Mouse (Mus musculus) telencephalon, adult 2 months (tissue): ENCODE measurements around the gene Nudt6.

ENCODE experiments used
- DNase-seq: peaks from one replicate; pipeline ENCODE4 v3.0.0-alpha.2; 2011; ENCODE audit warnings: low read depth, low spot score

Gene Nudt6

DNA sequence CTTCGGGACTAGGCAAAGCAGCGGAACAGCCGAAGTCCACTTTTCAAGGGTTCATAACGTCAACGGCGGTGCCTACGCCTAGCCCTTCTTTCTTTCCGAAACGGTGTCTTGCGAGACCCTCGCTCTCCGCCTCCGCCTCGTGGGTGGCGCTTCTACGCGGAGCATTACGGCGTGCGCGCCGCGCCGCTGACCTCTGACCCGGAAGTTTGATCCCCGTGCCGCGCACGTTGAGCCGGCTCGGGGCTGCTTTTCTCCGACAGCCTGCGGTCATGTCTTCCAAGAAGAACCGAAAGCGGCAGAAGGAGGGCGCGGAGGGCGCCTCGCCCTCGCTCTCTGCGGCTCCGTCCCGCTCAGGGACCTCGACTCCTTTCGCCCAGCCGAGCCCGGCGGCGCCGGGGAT is at the start of gene Nudt6:
Gene Nudt6, minus strand, starts transcription at position 140 of the 400 bp plus-strand sequence.
- peak; percentile 87 for DNase-seq

DNA sequence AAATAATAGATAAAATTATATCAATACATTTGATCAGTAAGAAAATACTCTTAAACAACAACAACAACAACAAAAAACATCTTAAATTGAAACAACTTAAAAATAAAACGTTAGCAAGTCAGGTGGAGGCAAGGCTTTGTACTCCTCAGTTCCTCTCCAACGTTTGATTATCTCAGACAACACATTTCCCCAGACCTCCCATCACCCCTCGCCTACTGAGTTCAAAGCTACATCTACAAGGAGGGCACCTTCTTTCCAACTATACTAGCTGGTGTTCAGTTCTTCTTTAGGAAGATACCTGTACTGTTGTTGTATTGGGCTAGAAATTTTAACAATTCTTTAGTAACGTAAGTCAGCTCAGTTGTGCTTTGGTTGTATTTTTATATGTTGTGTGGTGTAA is 49.3 kb upstream of the Nudt6 start:
- DNase-seq, result no peak

DNA sequence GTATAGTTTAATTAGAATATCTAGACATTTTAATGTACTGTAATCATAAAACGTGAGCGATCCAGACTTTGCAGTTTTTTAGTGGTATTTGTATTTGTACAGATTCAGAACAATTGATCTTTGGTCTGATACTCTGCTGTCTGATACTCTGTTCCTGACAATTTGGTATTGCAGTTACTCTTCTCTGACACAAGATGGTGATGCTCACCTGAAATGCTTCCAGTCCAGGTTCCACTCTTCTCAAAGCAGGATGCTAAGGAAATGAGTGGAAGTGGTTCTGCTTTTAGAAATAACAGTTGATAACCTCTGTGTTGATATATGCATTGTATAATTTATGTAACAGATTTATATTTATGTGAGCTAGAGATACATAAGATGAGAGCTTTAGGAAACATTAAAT is 48.2 kb upstream of the Nudt6 start:
- DNase-seq, result no peak

DNA sequence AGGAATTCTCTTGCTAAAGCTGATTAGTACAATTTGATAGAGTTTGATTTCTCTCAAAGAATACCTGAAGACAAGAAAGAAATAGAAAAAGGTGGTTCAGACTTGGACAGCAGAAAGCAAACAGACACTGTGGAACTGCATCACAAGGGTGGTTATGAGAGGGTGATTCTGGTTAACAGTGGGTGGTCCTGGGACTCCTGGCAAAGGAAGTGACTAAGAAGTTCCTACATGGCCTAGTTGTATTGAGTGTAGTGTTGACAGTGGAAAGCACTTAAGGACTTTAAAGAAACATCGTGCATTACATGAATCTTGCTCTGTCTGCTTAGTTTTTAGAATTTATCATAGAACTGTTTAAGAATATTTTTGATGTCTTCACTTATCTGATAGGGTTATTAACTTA is 36.0 kb upstream of the Nudt6 start:
- no peak for DNase-seq

DNA sequence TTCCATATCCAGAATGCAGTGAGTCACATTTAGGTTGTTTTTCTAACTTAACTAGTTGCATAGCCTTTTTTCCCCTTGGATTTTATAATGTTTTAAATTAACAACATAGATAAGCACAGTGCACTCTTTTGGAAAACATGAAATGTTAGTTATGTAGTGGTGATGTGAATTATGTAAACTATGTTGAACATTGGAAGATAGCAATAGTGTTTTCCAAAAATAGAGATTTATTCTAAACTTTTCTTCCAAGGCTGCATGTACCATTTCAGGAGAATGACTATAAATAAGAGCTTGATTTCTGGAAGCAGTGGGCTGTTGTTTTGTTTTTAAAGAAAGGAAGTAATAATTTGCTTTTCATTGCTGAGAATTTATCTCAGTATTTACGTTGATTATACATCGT is 23.4 kb upstream of the Nudt6 start:
- DNase-seq, result no peak

DNA sequence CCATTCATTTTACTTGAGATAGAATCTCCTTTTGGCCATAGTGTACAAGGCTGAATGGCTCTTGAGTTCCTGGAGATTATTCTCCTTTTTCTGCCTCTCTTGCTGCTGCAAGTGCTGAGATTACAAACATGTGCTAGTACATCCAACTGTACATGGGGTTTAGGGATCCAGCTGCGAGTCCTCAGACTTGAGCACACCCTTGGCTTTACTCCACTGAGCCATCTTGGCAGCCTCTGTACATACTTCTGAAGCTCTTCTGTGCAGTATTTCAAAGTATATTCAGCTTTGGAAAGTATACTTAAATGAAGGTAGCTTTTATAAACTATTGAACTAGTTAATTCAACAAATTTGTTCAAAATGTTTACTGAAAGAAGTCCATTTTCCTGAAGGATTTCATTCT is 19.8 kb upstream of the Nudt6 start:
- no peak for DNase-seq

DNA sequence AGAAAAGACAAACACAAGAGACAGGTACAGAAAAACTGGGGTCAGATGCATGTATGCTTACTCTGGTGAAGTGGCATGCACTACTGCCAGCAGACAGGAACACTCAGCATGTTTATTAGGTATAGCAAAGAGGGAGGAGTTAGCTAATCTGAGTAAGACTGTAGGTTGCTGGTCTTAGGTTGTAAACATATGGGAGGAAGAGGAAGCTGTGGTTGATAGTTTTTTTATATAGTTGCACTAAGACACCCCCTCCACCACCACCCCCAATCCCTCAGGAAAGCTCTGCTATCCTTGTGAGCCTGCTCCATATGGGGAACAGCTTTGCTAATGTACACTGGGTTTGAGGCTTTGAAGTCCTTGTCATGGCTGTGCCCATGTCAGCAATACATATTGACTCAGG is 10.3 kb upstream of the Nudt6 start:
- DNase-seq, result no peak

DNA sequence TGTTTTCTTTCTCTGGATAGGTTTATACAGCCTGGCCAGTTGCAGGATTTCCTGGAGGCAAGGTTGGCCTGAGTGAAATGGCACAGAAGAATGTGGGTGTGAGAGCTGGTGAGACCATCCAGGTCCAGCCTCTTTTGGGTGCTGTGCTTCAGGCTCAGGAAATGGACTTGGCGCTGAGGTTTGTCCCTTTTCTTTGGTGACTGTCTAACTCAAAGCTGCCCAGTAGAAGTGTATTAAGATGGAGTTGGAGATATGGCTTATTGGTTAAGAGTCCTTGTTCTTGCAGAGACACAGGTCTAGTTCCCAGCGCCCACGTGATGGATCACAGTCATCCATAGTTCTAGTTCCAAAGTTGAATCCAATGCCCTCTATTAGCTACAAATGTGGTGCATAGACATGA is 6.1 kb upstream of the Nudt6 start:
- DNase-seq, result no peak

DNA sequence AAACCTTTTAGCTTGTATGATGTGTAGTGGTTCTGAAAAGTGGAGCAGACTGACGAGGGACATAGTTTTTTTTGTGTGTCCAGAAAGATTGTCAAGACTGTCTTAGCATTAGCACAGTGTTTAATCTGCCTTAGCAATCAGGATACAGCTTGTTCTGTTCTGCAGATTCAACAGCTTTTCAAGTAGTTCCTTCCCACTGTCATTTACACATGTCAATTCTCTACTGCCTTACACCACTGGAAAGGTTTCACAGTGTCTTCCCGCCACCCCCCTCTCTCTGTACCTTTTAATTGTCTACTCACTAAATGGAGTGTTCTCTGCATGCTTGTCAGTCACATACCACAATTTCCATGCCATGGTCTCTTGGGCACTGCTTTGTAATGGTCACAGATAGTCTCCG is 1.2 kb upstream of the Nudt6 start:
- no peak for DNase-seq

DNA sequence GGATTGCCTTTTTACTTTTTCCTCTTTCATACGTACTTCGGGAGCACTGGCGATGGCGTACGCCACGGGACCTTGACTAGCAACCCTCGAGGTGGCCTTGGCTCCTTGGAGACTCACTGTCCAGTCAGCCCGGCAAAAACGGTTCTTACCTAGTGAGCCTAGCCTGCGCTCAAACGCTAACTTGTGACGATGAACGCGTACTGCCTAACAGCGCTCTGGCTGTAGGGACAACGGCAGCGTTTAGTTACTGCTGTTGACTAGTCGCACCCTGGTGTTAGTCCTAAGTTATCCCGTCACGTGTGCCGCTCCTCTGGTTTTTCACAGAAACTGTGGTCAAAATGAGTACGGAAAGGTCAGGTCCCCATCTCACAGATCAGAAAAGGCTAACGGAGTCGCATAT is 630 bp upstream of the Nudt6 start:
- DNase-seq, result no peak

DNA sequence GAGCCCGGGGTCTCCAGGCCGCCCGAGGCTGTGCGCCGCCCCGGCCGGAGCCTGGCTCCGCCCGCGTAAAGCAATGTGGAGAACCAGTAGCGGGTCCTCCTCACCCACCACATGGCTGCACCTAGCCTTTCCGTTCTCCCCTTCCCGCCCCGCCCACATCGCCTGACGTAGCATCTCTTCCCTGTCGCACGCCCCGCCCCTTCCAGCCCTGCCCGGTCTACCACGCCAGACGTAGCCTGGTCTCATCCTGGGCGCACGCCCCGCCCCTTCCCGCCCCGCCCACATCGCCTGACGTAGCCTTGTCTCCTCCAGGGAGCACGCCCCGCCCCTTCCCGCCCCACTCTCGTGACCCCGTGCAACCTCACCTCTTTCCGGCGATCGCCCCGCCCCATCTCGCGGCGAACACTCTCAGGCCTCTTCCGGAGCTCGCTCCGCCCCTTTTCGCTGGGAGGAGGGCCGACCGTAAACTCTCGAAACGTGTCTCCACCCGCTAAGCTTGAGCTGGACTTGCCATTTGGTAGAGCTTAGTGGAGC is 486 bp downstream of the Nudt6 start, which contains the start of gene Spata5:
Gene Spata5, plus strand, starts transcription at position 439 of the 534 bp plus-strand sequence.
- DNase-seq, result peak; percentile 98

DNA sequence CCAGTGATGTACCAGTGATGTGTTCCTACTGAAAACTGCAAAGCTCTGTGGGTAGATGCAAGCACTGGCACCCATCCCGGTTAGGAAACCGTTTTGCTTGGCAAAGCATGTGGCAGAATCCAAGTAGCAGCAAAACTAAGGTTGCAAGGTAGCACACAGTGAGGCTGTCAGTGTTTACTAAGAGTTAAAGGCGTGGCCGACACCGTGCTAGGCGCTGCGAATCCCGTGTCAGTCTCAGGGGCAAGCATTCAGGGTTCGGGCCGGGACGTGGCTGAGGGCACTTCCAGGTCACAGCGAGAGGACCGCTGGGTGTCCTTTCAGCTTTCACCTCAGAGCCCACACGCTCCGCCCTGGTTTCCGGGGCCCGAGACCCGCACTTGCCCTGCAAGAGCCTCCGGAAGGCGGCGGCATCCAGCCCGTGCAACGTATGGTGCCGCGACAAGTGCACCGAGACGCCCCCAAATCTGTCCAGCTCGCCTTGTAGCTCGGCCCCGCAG is 1.0 kb downstream of the Nudt6 start:
- peak; percentile 70 for DNase-seq

DNA sequence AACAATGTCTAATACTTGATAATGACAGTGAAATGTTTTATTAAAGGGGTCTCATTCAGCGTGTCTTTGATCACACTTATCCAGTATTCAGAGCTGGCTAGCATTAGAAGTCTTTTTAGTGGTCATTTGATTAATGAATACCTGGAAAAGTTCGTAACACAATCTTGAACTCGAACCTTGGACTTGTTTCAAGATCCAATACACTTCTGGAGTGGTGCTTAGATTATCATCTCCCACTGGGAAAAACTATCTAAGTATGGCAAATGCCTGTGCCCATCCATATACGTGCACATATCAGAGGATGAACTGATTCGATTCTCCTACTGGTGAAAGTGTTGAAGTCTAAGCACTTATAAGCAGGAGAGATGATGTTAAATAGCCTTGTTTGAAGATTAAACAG is 1.7 kb downstream of the Nudt6 start:
- DNase-seq, result no peak

DNA sequence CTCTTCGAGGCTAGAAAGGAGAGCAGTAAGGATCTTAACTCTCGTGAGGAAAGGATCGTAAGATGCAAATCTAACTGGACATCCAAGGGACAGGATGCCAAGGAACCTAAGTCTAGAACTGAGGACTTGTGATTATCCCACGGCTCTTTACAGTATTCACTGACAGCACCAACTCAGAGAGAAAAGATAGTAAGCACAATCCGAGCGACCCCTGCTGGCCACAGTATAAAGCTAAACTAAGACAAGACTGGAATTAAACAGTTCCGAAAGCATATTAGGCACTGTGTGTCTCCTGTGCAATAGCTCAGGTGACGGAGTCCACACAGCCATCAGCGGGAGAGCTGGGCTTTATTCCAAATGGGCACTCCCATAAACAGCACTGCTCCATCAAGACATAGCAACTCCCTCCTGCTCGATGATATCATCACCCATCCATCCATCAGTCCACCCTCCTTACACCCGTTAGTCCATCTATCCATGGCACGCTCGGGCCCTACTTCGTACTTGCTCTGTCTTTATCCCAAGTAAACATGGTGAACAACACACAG is 5.5 kb downstream of the Nudt6 start:
- DNase-seq, result peak; percentile 62

DNA sequence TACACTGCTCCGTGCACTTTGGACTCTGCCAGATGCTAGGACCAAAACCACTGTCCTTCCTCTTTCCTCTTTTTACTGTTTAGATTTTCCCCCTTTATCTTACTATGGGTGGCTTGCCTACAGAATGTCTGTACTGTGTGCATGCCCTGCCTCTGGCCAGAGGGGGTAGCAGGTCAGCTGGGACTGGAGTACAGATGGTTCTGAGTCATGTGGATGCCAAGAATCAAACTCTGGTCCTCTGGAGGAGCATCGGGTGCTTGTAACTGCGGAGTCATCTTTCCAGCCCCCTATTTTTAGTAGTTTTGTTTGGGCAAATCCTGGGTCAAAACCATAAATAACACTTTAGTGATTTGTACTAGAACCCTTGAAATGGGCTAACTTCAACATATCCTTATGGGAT is 6.6 kb downstream of the Nudt6 start:
- no peak for DNase-seq

DNA sequence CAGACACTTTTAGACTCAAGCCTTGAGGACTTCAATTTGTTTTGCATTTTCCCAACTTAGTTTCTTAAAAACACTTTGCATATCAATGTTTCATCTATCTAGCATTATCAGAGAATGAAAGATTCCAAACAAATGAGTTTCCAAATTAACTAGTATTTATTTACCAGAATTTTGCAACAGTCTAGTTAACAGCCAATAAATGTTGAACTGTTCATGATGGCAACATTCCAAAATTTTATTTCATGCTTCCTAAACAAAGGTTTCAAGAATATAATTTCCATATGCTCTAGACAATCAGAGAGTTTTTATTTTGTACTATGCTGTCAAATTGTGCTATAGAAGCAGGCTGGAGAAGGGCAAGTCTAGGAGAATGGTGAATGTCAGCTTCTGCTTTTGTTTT is 12.4 kb downstream of the Nudt6 start:
- no peak for DNase-seq

DNA sequence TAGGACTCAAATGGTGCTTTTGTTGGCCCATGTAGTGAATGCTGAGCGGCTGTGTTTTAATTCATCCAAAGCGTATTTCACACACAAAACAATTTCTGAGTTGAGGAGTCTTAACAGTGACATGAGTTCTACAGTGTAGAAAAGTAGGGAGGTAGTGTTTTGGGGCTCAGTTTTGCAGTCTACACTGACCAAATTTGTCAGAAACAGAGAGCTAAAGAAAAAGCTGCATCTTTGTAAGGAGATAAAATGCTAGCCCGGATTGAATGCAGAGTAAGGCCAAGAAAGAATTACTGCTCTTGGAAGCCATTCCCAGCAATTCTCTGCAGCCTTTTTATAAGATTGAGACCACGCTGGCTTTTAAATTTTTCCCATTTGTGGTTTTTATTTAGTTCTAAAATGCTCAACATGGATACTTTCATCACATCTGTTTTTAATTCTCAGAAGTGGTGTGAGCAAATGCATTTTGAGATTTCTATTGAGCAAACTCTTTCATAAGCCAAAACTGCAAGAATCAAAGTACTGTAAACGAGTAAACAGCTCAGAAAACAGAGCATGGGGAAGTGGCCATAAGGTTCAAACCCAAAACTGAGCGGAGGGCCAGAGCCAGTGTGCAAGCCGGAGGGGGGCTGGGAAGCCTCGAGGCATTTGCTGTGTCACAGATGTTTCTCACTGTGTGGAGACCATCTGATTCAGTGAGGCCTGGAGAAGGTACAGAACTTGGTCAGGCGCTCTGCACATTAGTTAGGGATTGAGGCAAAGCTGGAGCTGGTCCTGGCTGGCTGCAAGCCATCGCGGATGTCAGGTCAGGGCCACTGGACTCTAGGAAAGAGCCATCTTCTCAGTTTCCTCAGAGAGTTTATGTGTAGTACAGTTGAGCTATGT is 18.0 kb downstream of the Nudt6 start:
- no peak for DNase-seq

DNA sequence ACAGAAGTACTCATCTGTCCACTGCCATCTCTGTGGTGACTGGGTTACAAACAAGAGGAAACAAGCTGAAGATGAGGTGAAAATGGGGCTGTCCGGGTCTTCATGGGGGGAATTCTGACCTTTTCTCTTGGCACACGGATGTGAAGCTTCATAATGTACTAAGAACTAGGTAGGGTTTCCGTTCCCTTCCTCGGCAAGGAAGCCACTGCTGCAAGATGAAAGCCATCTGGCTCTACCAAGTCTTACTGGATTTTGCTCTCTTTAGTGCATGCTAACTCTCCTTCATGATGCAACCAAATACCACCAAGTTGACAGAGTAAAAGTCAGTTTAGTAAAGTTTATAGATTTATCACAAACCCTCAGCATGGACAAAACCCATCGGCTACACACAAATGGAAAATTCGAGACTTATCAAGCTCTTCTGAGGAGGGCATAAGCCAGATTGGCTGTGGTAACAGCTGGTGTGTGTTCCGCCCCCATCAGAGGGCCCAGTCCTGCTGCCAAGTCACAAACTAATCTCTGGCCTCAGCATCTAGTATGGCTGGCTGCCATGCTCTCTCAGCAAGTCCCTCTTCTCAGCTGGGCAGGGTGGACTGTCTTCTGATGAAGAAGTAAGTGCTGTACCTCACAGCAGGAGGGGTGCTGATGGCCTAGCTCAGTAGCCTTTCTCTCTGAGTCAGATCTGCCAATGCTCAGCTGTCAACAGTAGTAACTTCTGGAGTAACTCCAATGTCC is 21.2 kb downstream of the Nudt6 start:
- no peak for DNase-seq

DNA sequence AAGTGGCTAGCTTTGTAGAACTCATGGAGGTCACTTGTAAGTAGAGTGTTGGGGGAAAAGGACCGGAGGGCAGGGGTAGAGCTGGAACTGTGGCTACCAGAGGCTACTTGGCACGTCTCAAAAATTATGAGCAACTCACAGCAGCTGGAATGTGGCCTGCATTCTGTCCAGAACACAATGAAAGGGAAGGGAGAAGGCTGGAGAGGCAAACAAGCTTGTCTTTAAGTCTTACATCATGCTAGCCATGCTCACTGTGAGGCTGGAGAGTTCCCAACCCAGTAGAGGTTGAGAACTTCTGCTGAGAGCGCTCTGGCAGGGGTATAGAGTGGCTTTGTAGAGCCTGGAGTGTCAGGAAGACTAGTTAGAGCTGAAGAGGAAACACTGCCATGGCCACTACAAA is 22.4 kb downstream of the Nudt6 start:
- DNase-seq, result no peak

DNA sequence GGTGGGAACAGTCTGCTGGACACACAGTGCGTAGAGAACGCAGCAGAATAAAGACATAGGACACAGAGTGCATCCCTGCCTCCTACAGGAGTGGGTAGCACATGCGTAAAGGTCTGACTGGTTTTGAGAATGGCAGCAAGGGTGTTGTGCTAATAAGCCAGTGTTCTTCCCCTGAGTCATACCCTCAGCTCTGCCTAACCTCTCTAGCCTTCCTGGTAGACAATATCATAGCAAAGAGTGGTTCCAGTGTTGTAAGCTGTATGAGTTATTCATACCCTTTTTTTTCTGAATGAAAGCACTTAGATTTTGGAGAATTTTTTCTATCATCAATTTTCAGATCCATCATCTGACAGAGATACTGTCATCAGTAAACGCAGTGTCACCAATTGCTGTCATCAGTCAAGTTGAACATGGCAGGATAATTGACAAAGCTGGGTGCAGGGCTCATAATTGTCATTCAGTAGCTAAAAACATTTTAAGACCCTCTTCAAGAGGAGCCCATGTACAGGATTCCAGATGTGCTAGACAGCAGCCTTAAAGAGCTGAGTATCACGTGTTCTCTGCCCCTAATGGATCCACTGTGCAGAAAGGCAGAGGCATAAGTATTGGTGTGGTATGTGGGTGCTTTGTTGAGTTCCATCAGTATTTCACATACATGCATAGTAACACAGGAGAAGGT is 22.9 kb downstream of the Nudt6 start:
- no peak for DNase-seq

DNA sequence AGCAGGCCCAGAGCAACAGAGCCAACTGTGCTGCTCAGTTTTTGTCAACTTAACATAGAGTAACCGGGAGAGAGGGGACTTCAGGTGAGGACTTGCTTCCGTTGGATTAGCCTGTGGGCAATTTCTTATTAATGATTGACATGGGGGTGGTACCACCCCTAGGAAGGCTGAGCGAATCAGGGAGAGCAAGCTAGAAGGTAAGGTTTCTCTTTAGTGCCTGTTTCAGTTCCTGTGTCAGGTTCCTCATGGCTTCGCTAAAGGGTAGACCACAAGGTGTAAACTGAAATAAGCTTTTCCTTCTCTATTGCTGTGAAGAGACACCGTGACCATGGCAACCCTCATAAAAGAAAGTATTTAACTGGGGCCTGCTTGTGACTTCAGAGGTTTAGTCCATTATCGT is 32.7 kb downstream of the Nudt6 start:
- no peak for DNase-seq
